Mouse (Mus musculus) liver, adult 2 months (tissue): ENCODE results near the gene Plcb1.

Source experiments
- CTCF ChIP-seq: fragments of 200-500 bp; IDR thresholded peaks from 2 replicates; pipeline ENCODE4 v1.5.1; 2011; ENCODE audit warnings: low read depth, low read length, control low read depth
- POLR2A ChIP-seq: fragments of 200-500 bp; IDR thresholded peaks from 2 replicates; pipeline ENCODE4 v1.6.1; 2011; ENCODE audit warnings: low read length, control low read depth; ENCODE audit not compliant: insufficient read depth; ENCODE audit errors: extremely low read depth

DNA sequence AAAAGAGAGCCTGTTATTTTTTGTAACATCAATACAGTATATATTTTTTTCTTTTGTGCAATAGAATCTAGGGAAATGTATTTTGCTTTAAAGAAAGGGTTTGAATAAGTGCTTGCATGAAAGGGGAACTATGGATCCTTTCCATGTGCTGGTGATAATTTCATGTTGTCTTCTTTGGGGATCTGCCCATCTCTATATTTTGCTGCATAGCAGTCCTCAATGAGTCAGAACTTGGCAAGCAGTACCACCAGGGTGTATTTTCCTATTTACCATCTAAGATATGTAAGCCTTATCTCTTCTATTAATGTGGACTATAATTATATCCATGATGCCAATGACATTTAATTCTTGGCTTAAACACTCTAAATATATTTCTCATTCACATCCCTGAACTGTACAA lies 5.6 kb upstream of the Plcb1 start:
- TF ChIP-seq CTCF (no peak), POLR2A (no peak)
